In the genomic region with DNA sequence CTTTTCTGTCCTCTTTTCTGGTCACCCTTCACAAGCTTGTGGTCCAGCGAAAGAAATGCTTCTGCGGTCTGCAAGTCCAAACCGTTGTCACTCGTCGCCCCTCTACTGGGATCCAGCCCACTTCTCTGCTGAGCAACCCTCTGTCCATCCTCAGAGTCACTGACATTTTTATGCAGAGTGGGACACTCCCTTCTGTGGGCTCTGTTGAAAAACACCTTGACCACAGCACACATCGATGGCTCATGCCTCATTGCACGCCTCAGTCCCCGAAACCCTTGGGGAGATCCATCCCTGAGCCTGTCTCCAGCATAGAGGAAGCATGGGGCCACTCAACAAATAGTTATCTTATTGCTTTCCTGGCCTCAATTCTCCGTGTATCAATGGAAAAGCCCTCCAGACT, we compare ENCODE assay signal across 16 mouse cellular contexts.
DNase-seq lines count a peak whose midpoint lies in the region; ATAC-seq lines count a peak whose summit lies in the region.
"Had no signal": no experiment of that assay in that cellular context is flagged by ENCODE, and none has a peak within 500 bp of the region (broad histone marks: within the 10 kb centered on the region; RNA-seq: fewer than 3 reads in every experiment).

No protein-coding gene starts in this region.

- DNase-seq in kidney, adult 11 months: no peak
- DNase-seq in embryonic facial prominence, embryonic 14.5 days (ENCODE audit: low spot score): no peak
- DNase-seq in midbrain, embryonic 14.5 days: no peak
- no peak for DNase-seq in heart, adult 18-20 months
- DNase-seq in right cerebral cortex, postnatal 4 days: no peak
- no peak for DNase-seq in right cerebral cortex, adult 18-20 months
- DNase-seq: B cell, adult 2 months; layer of hippocampus, adult 9-11 months; lung, postnatal 36 days had no signal

- H3K9ac ChIP-seq in kidney, embryonic 16.5 days (replicated peaks; ENCODE audit: low read length): no peak overlapping the region
- H3K9ac ChIP-seq in embryonic facial prominence, embryonic 14.5 days (ENCODE audit: low read depth, low read length): no peak overlapping the region
- no peak overlapping the region for H3K9ac ChIP-seq in hindbrain, embryonic 13.5 days
- H3K9ac ChIP-seq in midbrain, embryonic 14.5 days (replicated peaks; ENCODE audit: low read length): no peak overlapping the region
- H3K9ac ChIP-seq: embryonic facial prominence, embryonic 15.5 days; limb, embryonic 13.5 days; midbrain, embryonic 12.5 days; neural tube, embryonic 12.5 days; stomach, embryonic 15.5 days had no signal

- no peak overlapping the region for H3K27ac ChIP-seq in kidney, embryonic 16.5 days (ENCODE audit: low read length)
- peak overlapping the region; percentile 55; the same call in 1 of the 2 replicates for H3K27ac ChIP-seq in embryonic facial prominence, embryonic 14.5 days (replicated peaks; ENCODE audit: low read depth, low read length)
- H3K27ac ChIP-seq in hindbrain, embryonic 13.5 days: peak overlapping the region; percentile 80
- H3K27ac ChIP-seq in midbrain, embryonic 14.5 days (replicated peaks; ENCODE audit: low read depth, low read length): peak overlapping the region; percentile 55; the same call in 1 of the 2 replicates
- H3K27ac ChIP-seq: embryonic facial prominence, embryonic 15.5 days; neural tube, embryonic 12.5 days; stomach, embryonic 15.5 days had no signal

- no peaks in the 10 kb centered on the region for H3K36me3 ChIP-seq in kidney, embryonic 16.5 days (ENCODE audit: insufficient read depth, low read length)
- H3K36me3 ChIP-seq in embryonic facial prominence, embryonic 14.5 days (ENCODE audit: control insufficient read depth, insufficient read depth, low read length): no peaks in the 10 kb centered on the region
- H3K36me3 ChIP-seq in hindbrain, embryonic 13.5 days: no peaks in the 10 kb centered on the region
- H3K36me3 ChIP-seq in midbrain, embryonic 14.5 days (ENCODE audit: control insufficient read depth, insufficient read depth, low read length): no peaks in the 10 kb centered on the region
- H3K36me3 ChIP-seq: embryonic facial prominence, embryonic 15.5 days; limb, embryonic 13.5 days; midbrain, embryonic 12.5 days; neural tube, embryonic 12.5 days; stomach, embryonic 15.5 days had no signal

- H3K27me3 ChIP-seq in kidney, embryonic 16.5 days (ENCODE audit: insufficient read depth, low read length): no peaks in the 10 kb centered on the region
- no peaks in the 10 kb centered on the region for H3K27me3 ChIP-seq in embryonic facial prominence, embryonic 14.5 days (replicated peaks; ENCODE audit: control insufficient read depth, insufficient read depth, low read length)
- H3K27me3 ChIP-seq in hindbrain, embryonic 13.5 days: no peaks in the 10 kb centered on the region
- H3K27me3 ChIP-seq in midbrain, embryonic 14.5 days (ENCODE audit: control insufficient read depth, insufficient read depth, low read length): no peaks in the 10 kb centered on the region
- H3K27me3 ChIP-seq: embryonic facial prominence, embryonic 15.5 days; limb, embryonic 13.5 days; neural tube, embryonic 12.5 days; stomach, embryonic 15.5 days had no signal

- no peaks in the 10 kb centered on the region for H3K9me3 ChIP-seq in kidney, embryonic 16.5 days (ENCODE audit: low read length)
- H3K9me3 ChIP-seq in embryonic facial prominence, embryonic 14.5 days (ENCODE audit: control insufficient read depth, low read length): no peaks in the 10 kb centered on the region
- no peaks in the 10 kb centered on the region for H3K9me3 ChIP-seq in hindbrain, embryonic 13.5 days
- no peaks in the 10 kb centered on the region for H3K9me3 ChIP-seq in midbrain, embryonic 14.5 days (ENCODE audit: control insufficient read depth, low read length)
- H3K9me3 ChIP-seq: embryonic facial prominence, embryonic 15.5 days; limb, embryonic 13.5 days; midbrain, embryonic 12.5 days; neural tube, embryonic 12.5 days; stomach, embryonic 15.5 days had no signal

- H3K4me1 ChIP-seq in kidney, embryonic 16.5 days (ENCODE audit: insufficient read depth, low read length): peaks cover 17% of the 10 kb centered on the region
- peaks cover 12% of the 10 kb centered on the region for H3K4me1 ChIP-seq in embryonic facial prominence, embryonic 14.5 days (ENCODE audit: control insufficient read depth, insufficient read depth, low read length)
- peaks cover 53% of the 10 kb centered on the region for H3K4me1 ChIP-seq in hindbrain, embryonic 13.5 days (replicated peaks)
- H3K4me1 ChIP-seq in midbrain, embryonic 14.5 days (ENCODE audit: control insufficient read depth, insufficient read depth, low read length): peaks cover 50% of the 10 kb centered on the region
- H3K4me1 ChIP-seq: stomach, embryonic 15.5 days had no signal

- ATAC-seq in kidney, embryonic 16.5 days (ENCODE audit: low FRiP score, low TSS enrichment): peak; percentile 18; the same call in 1 of the 2 replicates
- no peak for ATAC-seq in embryonic facial prominence, embryonic 14.5 days (ENCODE audit: low read depth)
- ATAC-seq in hindbrain, embryonic 13.5 days (ENCODE audit: low FRiP score): no peak
- no peak for ATAC-seq in midbrain, embryonic 14.5 days (ENCODE audit: low FRiP score, low TSS enrichment)

- no peak overlapping the region for H3K4me2 ChIP-seq in kidney, embryonic 16.5 days (replicated peaks; ENCODE audit: low read depth, low read length)
- no peak overlapping the region for H3K4me2 ChIP-seq in embryonic facial prominence, embryonic 14.5 days (ENCODE audit: low read depth, low read length)
- no peak overlapping the region for H3K4me2 ChIP-seq in hindbrain, embryonic 13.5 days
- H3K4me2 ChIP-seq in midbrain, embryonic 14.5 days (ENCODE audit: low read length): no peak overlapping the region
- H3K4me2 ChIP-seq: stomach, embryonic 15.5 days had no signal

- no peak overlapping the region for H3K4me3 ChIP-seq in kidney, embryonic 16.5 days (ENCODE audit: low read length)
- no peak overlapping the region for H3K4me3 ChIP-seq in embryonic facial prominence, embryonic 14.5 days (ENCODE audit: low read depth, low read length)
- no peak overlapping the region for H3K4me3 ChIP-seq in hindbrain, embryonic 13.5 days
- no peak overlapping the region for H3K4me3 ChIP-seq in midbrain, embryonic 14.5 days (replicated peaks; ENCODE audit: low read depth, low read length)
- H3K4me3 ChIP-seq: embryonic facial prominence, embryonic 15.5 days; limb, embryonic 13.5 days; midbrain, embryonic 12.5 days; neural tube, embryonic 12.5 days; stomach, embryonic 15.5 days had no signal

- WGBS in kidney, embryonic 16.5 days: 46% methylated on average over 9 of the region's 9 CpGs
- 83% methylated on average over 9 of the region's 9 CpGs for WGBS in embryonic facial prominence, embryonic 14.5 days
- 82% methylated on average over 9 of the region's 9 CpGs for WGBS in hindbrain, embryonic 13.5 days
- WGBS in midbrain, embryonic 14.5 days: 91% methylated on average over 9 of the region's 9 CpGs
